Mouse (Mus musculus) bone marrow, adult 2 months (tissue): ENCODE measurements around the gene Vmn1r227. TPM values are rescaled to one million over a fixed set of nuclear protein-coding genes. Genes with fewer than 3 reads are reported as not detected.

Experiments
- H3K27ac ChIP-seq: fragments of 200-500 bp; 2 replicates; pipeline ENCODE4 v1.5.1; 2012; ENCODE audit warnings: low read depth, mild to moderate bottlenecking, control low read depth, inconsistent platforms, low read length; ENCODE audit not compliant: control insufficient read depth, poor library complexity, insufficient read depth
- H3K4me1 ChIP-seq: fragments of 200-500 bp; 2 replicates; pipeline ENCODE4 v1.6.1; 2011; ENCODE audit warnings: low read length; ENCODE audit not compliant: control insufficient read depth, insufficient read depth
- H3K4me3 ChIP-seq: fragments of 200-500 bp; replicated peaks from 2 replicates; pipeline ENCODE3; 2011; ENCODE audit warnings: mild to moderate bottlenecking, low read depth, low read length, control low read depth; ENCODE audit not compliant: control insufficient read depth
- CTCF ChIP-seq: fragments of 200-500 bp; IDR thresholded peaks from 2 replicates; pipeline ENCODE4 v1.5.1; 2011; ENCODE audit warnings: low read length, control low read depth; ENCODE audit not compliant: control insufficient read depth, insufficient read depth
- POLR2A ChIP-seq: fragments of 200-500 bp; IDR thresholded peaks from 2 replicates; pipeline ENCODE4 v1.6.1; 2011; ENCODE audit warnings: low read depth, mild to moderate bottlenecking, control low read depth, low read length, borderline replicate concordance; ENCODE audit not compliant: control insufficient read depth
- WGBS: fragments of 180-500 bp; shearing (Covaris S2); methylation state at CpG from one replicate; pipeline ENCODE4 v1.1.7; 2018; 5-methylcytosine and 5-hydroxymethylcytosine counted together
- polyA plus RNA-seq: library from polyadenylated mRNA; stranded (reverse); fragments of >200 nt; gene quantifications from 2 replicates; pipeline ENCODE4 v1.2.4, GENCODE M21; 2011; ENCODE audit warnings: low replicate concordance; ENCODE audit not compliant: missing spikeins, insufficient read depth, insufficient read length

Vmn1r227 gene
- not detected in 2 replicates for polyA plus RNA-seq

GRCm38 (mm10) chr17:20729543-20729942 lies at the start of gene Vmn1r227:
Vmn1r227 (plus strand) TSS chr17:20729843.
- H3K4me1 ChIP-seq: no peaks in the 10 kb centered on the region
- no peak within 1 kb of the TSS for H3K27ac ChIP-seq
- no peak within 1 kb of the TSS for H3K4me3 ChIP-seq
- 15% methylated on average over 1 of the region's 1 CpGs for WGBS
- TF ChIP-seq POLR2A (no peak), CTCF (no peak)

GRCm38 (mm10) chr17:20682543-20682942 lies 47.1 kb upstream of the Vmn1r227 start, which contains the start of gene Vmn1r226:
Vmn1r226 (plus strand) TSS chr17:20682843.
- TF ChIP-seq CTCF (no peak), POLR2A (no peak)
- no peak within 1 kb of the TSS for H3K4me3 ChIP-seq
- no peak within 1 kb of the TSS for H3K27ac ChIP-seq
- H3K4me1 ChIP-seq: no peaks in the 10 kb centered on the region

DNA sequence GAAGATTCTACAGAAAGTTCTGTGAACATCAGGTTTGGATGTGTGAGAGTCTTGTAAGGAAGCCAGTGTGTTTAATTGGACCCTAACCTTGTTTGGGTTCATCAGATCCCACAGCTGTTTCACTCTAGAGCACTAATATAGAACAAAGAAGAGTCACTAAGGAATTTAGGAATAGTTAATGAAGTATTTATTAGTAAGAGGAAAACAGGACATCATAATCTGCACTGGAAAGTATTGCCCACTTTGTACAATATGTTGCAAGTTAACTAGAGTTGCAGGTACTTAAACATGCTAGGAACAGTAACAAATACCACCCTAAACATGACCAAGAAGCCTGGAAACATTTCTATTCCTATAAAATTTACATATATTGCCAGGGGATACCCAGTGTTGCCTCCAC lies 56.4 kb downstream of the Vmn1r227 start, which contains the start of gene Vmn1r228:
Gene Vmn1r228, minus strand, starts transcription at position 101 of the 400 bp plus-strand sequence.
- Histone ChIP-seq H3K4me1 (no peaks in the 10 kb centered on the region), H3K27ac (no peak within 1 kb of the TSS), H3K4me3 (no peak within 1 kb of the TSS)
- TF ChIP-seq POLR2A: no peak
- no peak for TF ChIP-seq CTCF

Other genes starting within 250 kb of the Vmn1r227 start
- gene Vmn2r108, start 248.5 kb upstream of the Vmn1r227 start, polyA plus RNA-seq: not detected in 2 replicates
- 0.32 TPM in 1 of 2 replicates, not detected in the other for gene Vmn1r225, start 231.7 kb upstream of the Vmn1r227 start, polyA plus RNA-seq
- not detected in 2 replicates for gene Vmn2r109, start 165.1 kb upstream of the Vmn1r227 start, polyA plus RNA-seq
- gene Vmn2r110, start 133.4 kb upstream of the Vmn1r227 start, polyA plus RNA-seq: 0.11 TPM in 1 of 2 replicates, not detected in the other
- gene Fpr-rs3, start 105.0 kb upstream of the Vmn1r227 start, polyA plus RNA-seq: not detected in 2 replicates
- not detected in 2 replicates for gene Vmn1r226, start 47.0 kb upstream of the Vmn1r227 start, polyA plus RNA-seq
- gene Vmn1r228, start 56.3 kb downstream of the Vmn1r227 start, polyA plus RNA-seq: not detected in 2 replicates
- 0.14 TPM in 1 of 2 replicates, not detected in the other for gene Vmn1r229, start 81.7 kb downstream of the Vmn1r227 start, polyA plus RNA-seq
- not detected in 2 replicates for gene Vmn1r230, start 110.6 kb downstream of the Vmn1r227 start, polyA plus RNA-seq
- gene Vmn1r231, start 175.2 kb downstream of the Vmn1r227 start, polyA plus RNA-seq: not detected in 2 replicates
- not detected in 2 replicates for gene Vmn1r232, start 189.9 kb downstream of the Vmn1r227 start, polyA plus RNA-seq
- 52.6 and 84.2 TPM in 2 replicates for gene Ppp2r1a, start 215.5 kb downstream of the Vmn1r227 start, polyA plus RNA-seq